Mouse (Mus musculus): ENCODE results near the gene Rnf182. TPM values are rescaled to one million over a fixed set of nuclear protein-coding genes. Genes with fewer than 3 reads are reported as not detected.

The Rnf182 gene
- total RNA-seq, 2 experiments from 2014 or later, result 0.17 to 0.22 TPM

DNA sequence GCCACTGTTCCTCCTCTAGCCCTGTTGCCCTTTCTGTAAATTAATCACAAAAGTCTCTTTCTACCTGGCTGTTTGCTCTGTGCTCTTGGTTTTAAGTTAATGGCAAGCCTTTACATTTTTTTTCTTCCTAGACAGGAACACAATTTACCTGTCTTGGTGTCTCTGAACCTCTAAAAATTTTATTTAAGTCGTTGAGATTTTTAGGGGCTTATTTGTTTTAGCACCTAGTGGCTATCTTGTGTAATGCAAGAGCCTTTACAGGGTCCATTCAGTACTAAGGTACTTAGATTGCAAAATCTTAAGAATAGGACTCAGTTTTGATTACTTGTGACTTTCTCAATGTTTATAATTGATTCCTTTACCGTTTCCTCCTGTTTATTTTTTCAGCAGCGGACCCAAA, 76.2 kb downstream of the Rnf182 start:
- intact Hi-C loops (cut with DNase I), result no loop called here

GRCm38 (mm10) chr13:43695521-43695920, 80.0 kb downstream of the Rnf182 start:
- intact Hi-C loops (cut with DNase I), result no loop called here
- DNase-seq, result no peak

More for the DNA sequence above, 76.2 kb downstream of the Rnf182 start:
- DNase-seq, result no peak

DNA sequence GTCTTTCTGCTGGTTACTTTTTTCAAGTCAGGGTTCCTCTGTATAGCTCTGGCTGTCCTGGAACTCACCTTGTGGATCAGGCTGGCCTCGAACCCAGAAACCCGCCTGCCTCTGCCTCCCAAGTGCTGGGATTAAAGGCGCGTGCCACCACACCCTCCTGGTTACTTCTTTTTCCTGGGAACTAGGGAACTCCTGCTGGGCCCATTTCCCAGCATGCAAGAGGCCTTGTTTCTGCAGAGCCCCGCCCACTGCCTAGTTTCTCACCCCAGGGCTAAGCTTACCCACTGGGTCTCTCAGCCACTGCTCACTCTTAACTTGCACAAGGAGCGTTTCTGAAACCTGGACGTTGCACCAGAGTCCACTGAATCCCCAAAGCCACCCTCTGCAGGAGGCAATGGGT, 80.5 kb downstream of the Rnf182 start:
- intact Hi-C loops (cut with DNase I), result no loop called here
- DNase-seq, result no peak

DNA sequence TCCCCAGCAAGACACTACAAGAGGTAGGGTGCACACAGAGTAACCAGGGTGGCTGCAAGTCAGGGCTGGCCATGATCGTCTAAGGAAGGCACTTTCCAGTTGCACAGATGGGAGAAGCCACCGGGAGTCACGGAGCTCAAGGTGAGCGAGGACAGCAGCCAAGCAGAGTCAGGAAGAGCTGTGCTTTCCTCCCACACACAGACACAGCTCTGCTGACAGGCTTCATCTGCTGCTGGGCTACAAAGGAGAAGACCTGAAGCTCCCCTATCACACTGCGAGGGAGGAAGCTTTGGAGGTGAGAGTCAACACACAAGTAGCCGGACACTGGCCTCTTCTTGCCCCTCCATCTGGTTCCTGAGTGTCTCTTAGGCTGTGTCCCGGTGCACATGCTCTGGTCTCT, 83.0 kb downstream of the Rnf182 start:
- no peak for DNase-seq
- intact Hi-C loops (cut with DNase I), result no loop called here

DNA sequence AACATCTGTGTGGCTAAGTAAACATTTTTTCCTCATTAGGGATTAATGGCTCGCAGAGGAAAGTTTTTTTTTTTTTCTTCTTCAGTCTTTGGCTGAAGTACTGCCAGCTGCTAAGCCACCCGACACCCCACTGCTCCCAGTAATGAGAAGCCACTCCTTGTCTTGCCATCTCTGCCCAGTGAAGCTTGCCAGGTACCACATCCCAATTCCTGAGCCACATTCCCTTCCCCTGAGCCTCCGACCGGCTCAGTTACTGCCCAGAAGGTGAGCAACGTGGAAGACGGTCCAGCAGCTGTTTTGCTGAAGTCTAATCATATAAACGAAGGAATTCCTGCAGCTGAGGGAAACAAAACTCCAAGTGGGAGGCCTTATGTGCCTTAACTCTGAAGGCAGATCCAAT, 88.0 kb downstream of the Rnf182 start:
- DNase-seq, result no peak
- intact Hi-C loops (cut with DNase I), result no loop called here

DNA sequence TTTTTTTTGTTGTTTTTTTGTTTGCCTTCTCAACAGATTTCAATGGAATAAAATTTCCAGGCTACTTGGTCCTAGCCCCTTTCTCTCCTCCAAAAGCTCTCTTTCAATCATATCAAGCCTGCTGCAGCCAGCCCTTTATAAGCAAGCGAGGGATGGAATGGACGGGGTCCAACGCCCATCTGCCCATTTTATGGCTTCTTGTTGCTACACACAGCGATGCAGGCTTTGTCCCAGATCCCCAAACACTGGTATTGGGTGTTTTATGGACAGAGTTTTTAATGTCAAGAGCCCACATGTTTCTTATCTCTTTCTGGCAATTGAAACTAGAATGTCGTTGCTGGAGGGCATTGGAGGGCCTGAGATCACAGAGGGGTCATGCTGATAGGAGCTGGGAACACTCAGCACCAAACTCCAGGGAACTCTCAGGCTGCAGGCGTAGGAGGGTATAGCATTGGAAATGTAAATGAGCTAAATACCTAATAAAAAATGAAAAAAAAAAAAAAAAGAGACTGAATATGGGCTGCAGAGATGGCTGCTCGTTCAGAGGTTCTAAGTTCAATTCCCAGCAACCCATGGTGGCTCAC, 89.1 kb downstream of the Rnf182 start:
- DNase-seq, result no peak
- intact Hi-C loops (cut with DNase I), result no loop called here

- no peak for DNase-seq
- intact Hi-C loops (cut with DNase I), result no loop called here
Observed at GRCm38 (mm10) chr13:43706387-43706786, 90.9 kb downstream of the Rnf182 start.

DNA sequence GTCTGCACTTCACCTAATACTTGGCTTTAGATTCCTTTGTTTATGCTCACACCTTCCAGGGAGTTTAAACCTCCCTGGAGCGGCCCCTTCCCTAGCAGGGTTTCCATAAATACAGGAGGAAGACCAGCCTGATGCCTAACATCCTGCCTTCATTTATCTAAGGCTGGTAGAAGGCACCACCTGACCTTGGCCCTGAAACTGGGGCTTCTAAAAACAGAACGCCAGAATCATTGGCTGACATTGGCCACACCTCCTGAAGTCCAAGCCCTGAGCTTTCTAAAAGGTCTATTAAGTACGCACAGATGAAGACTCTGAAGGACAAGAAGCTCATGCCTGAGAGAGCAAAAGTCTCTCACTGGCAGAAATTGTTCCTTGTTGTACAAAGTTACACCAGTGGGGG, 94.0 kb downstream of the Rnf182 start:
- DNase-seq, result peak in 1 of 2 experiments; percentile 43
- intact Hi-C loops (cut with DNase I), result no loop called here

GRCm38 (mm10) chr13:43711708-43712314, 96.3 kb downstream of the Rnf182 start:
- intact Hi-C loops (cut with DNase I), result no loop called here

DNA sequence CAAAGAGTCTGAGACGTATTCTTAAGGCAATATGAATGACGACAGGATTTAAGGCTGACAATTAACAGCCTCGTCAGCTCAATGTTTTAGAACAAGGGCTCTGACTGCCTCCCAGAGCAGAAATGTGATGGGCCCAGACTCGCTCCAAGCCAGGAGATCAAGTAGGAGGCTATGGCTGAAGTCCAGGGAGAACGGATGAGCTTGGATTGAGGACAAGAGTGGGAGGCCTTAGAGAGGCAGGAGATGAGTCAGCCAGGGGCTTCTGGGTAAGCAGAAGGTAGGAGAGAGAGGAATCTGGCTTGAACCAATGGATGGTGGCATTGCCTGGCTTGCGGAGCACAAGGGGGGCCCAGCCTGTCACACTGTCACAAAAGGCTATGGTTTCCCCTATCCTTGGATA, 99.2 kb downstream of the Rnf182 start:
- no peak for DNase-seq
- intact Hi-C loops (cut with DNase I), result no loop called here

More at GRCm38 (mm10) chr13:43711708-43712314, 96.3 kb downstream of the Rnf182 start:
- DNase-seq, result no peak

GRCm38 (mm10) chr13:43715466-43715865, 100.0 kb downstream of the Rnf182 start:
- intact Hi-C loops (cut with DNase I), result no loop called here
- DNase-seq, result no peak

DNA sequence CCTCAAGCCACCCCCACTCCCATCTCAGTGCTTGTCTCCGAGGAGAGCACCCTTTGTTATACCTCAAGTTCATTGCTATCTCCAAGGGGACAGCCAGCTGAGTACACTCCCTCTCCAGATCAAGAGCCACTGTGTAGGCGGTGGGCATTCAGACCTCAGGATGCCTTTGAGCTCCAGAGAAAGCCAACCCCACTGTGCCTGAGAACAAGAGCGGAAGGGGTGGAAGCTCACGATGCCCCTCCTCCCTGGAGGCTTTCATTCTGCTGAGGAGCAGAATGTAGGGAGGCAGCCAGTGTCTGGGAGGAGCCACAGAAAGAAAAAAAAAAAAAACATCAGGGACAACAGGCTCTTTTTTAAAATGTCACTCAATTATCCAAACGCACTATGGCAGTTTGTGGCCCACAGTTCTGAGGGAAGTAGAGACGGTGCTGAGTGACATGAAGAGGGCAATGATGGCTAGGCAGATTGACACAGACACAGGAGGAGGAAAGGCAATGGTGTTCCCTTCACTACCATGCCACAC, 101.1 kb downstream of the Rnf182 start:
- no peak for DNase-seq
- intact Hi-C loops (cut with DNase I), result no loop called here

DNA sequence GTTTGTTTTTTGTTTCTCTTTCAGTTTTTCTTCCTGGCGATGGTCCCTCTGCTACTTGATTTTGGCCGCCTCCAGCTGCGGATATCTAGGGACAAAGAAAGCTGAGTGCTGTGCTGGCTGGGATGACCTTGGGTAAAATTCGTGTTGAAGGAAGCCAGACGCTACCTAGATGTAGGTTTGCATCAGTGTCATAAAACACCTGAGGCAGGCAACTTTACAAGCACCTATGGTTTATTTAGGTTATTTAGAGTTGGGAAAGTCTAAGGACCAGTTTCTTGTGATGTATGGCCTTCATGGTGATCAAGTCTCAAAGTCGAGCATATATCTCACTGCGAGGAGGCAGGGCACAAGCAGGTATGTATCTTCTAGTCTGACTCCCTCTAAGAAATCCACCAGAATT, 102.7 kb downstream of the Rnf182 start:
- no peak for DNase-seq
- intact Hi-C loops (cut with DNase I), result no loop called here

DNA sequence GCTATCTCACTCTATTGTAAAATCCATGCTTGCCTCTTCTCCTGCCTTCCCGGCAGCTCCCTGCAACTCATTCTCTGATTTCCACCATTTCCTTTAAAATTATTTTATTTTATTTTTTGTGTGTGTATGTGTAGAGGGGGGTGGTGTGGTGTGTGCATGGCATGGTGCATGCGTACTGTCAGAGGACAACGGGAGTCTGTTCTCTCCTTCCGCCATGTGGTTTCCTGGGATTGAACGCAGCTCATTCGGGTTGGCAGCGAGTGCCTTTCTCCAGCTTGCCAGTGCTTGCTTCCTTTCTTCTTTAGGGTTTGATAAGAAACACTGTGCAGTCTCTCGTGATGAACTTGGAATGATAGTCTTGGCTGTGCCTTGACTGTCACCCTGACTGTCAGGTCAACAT, 105.0 kb downstream of the Rnf182 start:
- DNase-seq, result no peak
- intact Hi-C loops (cut with DNase I), result no loop called here

Other genes starting within 250 kb of the Rnf182 start
- 100 to 1,000 TPM; 112 to 117 TPM for gene Nol7, start 217.3 kb upstream of the Rnf182 start, total RNA-seq (2021)
- 10 to 100 TPM; 48.9 to 49.0 TPM for gene Ranbp9, start 134.4 kb upstream of the Rnf182 start, total RNA-seq (2021)
- gene Mcur1, start 55.5 kb upstream of the Rnf182 start, total RNA-seq (2021), result 10 to 100 TPM; 43.3 to 47.3 TPM
- 1 to 10 TPM; 2.4 to 3.7 TPM for gene Cd83, start 169.1 kb downstream of the Rnf182 start, total RNA-seq (2021)

All from heart, postnatal 10 days (tissue).